Mouse (Mus musculus) regulatory T cell (primary cell): ENCODE data around the gene Fam71f1.

ENCODE experiments used
- in situ Hi-C: fragments of 300-600 bp; cut with MboI, MseI; formaldehyde crosslinking; loops from one replicate; pipeline ENCODE4 v1.15.1; 2025; ENCODE audit warnings: high pct_unique_total_duplicates

The Fam71f1 gene

GRCm38 (mm10) chr6:29318879-29319278, at the start of gene Fam71f1:
Gene Fam71f1, plus strand, starts transcription at chr6:29319140.
- in situ Hi-C loops, result no loop called here

- in situ Hi-C loops, result loop anchor here (10.0 kb wide), 1 partner anchor 66 kb away; no protein-coding TSS in a partner anchor
These were observed 48.0 kb upstream of the Fam71f1 start for GRCm38 (mm10) chr6:29270961-29271360.

GRCm38 (mm10) chr6:29272312-29273072, 46.4 kb upstream of the Fam71f1 start, which contains the start of gene Hilpda:
Gene Hilpda, plus strand, starts transcription at chr6:29272488.
- in situ Hi-C loops, result loop anchor here (10.0 kb wide), 1 partner anchor 68 kb away; no protein-coding TSS in a partner anchor

GRCm38 (mm10) chr6:29276746-29277145, 42.2 kb upstream of the Fam71f1 start:
- in situ Hi-C loops, result loop anchor here (5.0 to 10.0 kb wide), 3 partner anchors 39 to 109 kb away; partner anchors contain the start of gene Rbm28

GRCm38 (mm10) chr6:29278513-29279267, 40.2 kb upstream of the Fam71f1 start:
- in situ Hi-C loops, result loop anchor here (5.0 to 10.0 kb wide), 3 partner anchors 41 to 111 kb away; partner anchors contain the start of gene Rbm28

- in situ Hi-C loops, result loop anchor here (5.0 to 10.0 kb wide), 3 partner anchors 42 to 112 kb away; partner anchors contain the start of gene Rbm28
These were observed 39.6 kb upstream of the Fam71f1 start, which contains the start of gene Fam71f2 for GRCm38 (mm10) chr6:29279293-29279692. Gene Fam71f2, plus strand, starts transcription at chr6:29279593.

- in situ Hi-C loops, result no loop called here
These were observed 38.3 kb upstream of the Fam71f1 start for GRCm38 (mm10) chr6:29280671-29281070.

GRCm38 (mm10) chr6:29286870-29287269, 32.1 kb upstream of the Fam71f1 start:
- in situ Hi-C loops, result no loop called here

GRCm38 (mm10) chr6:29287481-29287880, 31.5 kb upstream of the Fam71f1 start:
- in situ Hi-C loops, result no loop called here

GRCm38 (mm10) chr6:29287944-29288343, 31.0 kb upstream of the Fam71f1 start:
- in situ Hi-C loops, result no loop called here

- in situ Hi-C loops, result no loop called here
These were observed 30.3 kb upstream of the Fam71f1 start for GRCm38 (mm10) chr6:29288651-29289050.

- in situ Hi-C loops, result no loop called here
These were observed 19.8 kb upstream of the Fam71f1 start for GRCm38 (mm10) chr6:29299112-29299511.

GRCm38 (mm10) chr6:29303251-29303650, 15.7 kb upstream of the Fam71f1 start:
- in situ Hi-C loops, result no loop called here

GRCm38 (mm10) chr6:29303726-29304125, 15.2 kb upstream of the Fam71f1 start:
- in situ Hi-C loops, result no loop called here

GRCm38 (mm10) chr6:29305462-29305861, 13.5 kb upstream of the Fam71f1 start:
- in situ Hi-C loops, result no loop called here

- in situ Hi-C loops, result no loop called here
These were observed 9.9 kb upstream of the Fam71f1 start for GRCm38 (mm10) chr6:29308846-29309605.

- in situ Hi-C loops, result no loop called here
These were observed 5.2 kb upstream of the Fam71f1 start for GRCm38 (mm10) chr6:29313690-29314202.

- in situ Hi-C loops, result no loop called here
These were observed 1.7 kb upstream of the Fam71f1 start for GRCm38 (mm10) chr6:29317286-29317685.

GRCm38 (mm10) chr6:29317941-29318340, 999 bp upstream of the Fam71f1 start:
- in situ Hi-C loops, result no loop called here

GRCm38 (mm10) chr6:29321586-29321985, 2.6 kb downstream of the Fam71f1 start:
- in situ Hi-C loops, result no loop called here

- in situ Hi-C loops, result no loop called here
These were observed 3.2 kb downstream of the Fam71f1 start for GRCm38 (mm10) chr6:29322147-29322546.
